Mouse (Mus musculus): ENCODE results near the gene Pcca. TPM values are rescaled to one million over a fixed set of nuclear protein-coding genes. Genes with fewer than 3 reads are reported as not detected.

Gene Pcca
- polyA plus RNA-seq, 1 experiment from 2014 or later, result 26.4 TPM

DNA sequence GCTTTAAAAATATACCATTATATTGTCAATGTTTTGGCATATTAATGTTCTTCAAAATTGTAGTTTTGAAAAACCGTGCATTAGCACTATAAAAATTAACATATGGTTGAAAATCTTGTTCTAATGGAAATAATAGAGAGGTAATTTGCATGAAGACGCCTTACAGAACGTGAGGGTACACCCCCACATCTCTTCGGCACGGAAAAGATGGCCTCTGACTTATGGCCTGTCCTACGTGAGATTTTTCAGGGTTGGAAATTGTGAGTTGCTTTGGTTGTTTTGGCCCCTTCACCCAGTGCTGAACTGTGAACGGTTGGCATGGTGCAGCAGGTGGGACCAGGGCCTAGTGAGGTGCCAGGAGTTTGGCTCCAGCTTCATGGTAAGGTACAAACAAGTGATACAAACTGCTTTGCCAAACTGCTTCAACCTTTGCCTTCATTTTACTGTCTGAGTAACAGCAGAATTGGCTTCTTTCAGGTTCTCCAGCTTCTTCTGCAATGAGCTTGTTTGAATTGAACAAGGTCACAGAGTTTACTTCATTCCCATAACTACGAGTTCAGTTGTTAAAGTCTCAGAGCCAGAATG is 185.5 kb downstream of the Pcca start:
- WGBS, result 84% methylated on average over 8 of the region's 8 CpGs

DNA sequence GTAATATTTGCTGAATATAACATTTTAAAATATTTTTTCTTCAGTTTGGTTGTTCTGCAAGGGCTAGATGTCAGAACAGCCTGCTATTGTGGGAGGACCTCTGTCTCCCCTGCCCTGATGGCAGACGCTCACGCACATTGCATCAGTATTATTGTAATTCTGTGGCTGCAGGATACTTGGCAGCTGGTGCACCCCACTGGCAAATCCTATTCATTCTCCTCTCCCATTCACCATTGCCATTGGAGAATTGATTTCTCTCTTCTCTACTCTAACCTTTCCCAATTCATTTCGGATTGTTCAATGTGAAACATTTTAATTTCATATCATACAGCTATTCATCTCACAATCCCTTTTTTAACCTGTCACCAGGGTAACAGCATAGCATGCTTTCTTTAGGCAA is 186.9 kb downstream of the Pcca start:
- Histone ChIP-seq H3K27ac (no peak overlapping the region), H3K4me2 (no peak overlapping the region), H3K4me1 (replicated peaks) (no peaks in the 10 kb centered on the region), H3K36me3 (no peaks in the 10 kb centered on the region), H3K9me3 (replicated peaks) (no peaks in the 10 kb centered on the region), H3K27me3 (no peaks in the 10 kb centered on the region), H3K9ac (no peak overlapping the region), H3K4me3 (no peak overlapping the region)
- WGBS, result 58% methylated on average over 3 of the region's 3 CpGs
- ATAC-seq (replicated peaks; ENCODE audit: insufficient number of reproducible peaks, insufficient read depth, low FRiP score, low read depth), result no peak

More for the DNA sequence above, 185.5 kb downstream of the Pcca start:
- Histone ChIP-seq H3K4me1 (replicated peaks) (no peaks in the 10 kb centered on the region), H3K9me3 (replicated peaks) (no peaks in the 10 kb centered on the region), H3K4me3 (no peak overlapping the region), H3K9ac (no peak overlapping the region), H3K36me3 (no peaks in the 10 kb centered on the region), H3K27me3 (no peaks in the 10 kb centered on the region), H3K4me2 (no peak overlapping the region), H3K27ac (no peak overlapping the region)
- ATAC-seq (replicated peaks; ENCODE audit: insufficient number of reproducible peaks, insufficient read depth, low FRiP score, low read depth), result no peak

DNA sequence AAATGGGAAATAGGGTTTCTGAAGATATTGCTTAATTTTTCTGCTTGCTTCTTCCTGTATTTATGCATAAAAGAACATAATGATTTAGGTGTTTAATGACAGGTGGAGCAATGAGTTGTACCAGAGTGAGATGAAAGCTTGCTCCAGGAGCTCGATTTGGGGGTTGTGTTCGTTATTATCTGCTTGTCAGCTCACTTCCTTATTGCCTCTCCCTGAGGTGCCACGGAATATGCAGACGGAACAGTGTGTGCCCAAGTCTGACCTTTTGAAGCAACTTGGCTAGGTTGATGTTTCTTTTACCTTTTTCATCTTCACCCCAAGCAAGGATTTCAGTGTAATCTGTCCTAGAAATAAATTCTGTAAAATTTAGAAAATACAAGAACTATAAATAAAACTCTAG is 187.6 kb downstream of the Pcca start:
- 37% methylated on average over 4 of the region's 4 CpGs for WGBS
- Histone ChIP-seq H3K27me3 (no peaks in the 10 kb centered on the region), H3K9me3 (replicated peaks) (no peaks in the 10 kb centered on the region), H3K4me1 (replicated peaks) (no peaks in the 10 kb centered on the region), H3K4me3 (no peak overlapping the region), H3K27ac (no peak overlapping the region), H3K4me2 (no peak overlapping the region), H3K36me3 (no peaks in the 10 kb centered on the region), H3K9ac (no peak overlapping the region)
- no peak for ATAC-seq (replicated peaks; ENCODE audit: insufficient number of reproducible peaks, insufficient read depth, low FRiP score, low read depth)

DNA sequence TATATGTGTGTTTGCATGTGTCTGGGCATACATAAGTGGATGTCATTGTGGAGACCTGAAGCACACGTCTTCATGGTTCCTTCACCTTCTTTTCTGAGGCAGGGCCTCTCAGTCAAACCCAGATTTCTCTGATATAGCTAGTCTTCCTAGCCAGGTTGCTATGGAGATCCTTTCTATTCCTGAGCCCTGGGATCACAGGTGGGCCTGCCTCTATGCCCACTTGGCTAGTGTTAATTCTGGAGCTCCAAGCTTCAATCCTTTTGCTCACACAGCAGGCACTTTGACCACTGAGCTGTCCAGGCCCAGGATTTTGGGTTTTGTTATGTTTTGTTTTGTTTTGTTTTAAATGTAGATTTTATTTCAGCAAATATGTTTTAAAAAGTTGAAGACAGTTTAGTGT is 192.3 kb downstream of the Pcca start:
- Histone ChIP-seq H3K4me2 (no peak overlapping the region), H3K36me3 (no peaks in the 10 kb centered on the region), H3K9me3 (replicated peaks) (no peaks in the 10 kb centered on the region), H3K4me3 (no peak overlapping the region), H3K27ac (no peak overlapping the region), H3K4me1 (replicated peaks) (no peaks in the 10 kb centered on the region), H3K27me3 (no peaks in the 10 kb centered on the region), H3K9ac (no peak overlapping the region)
- WGBS, result 80% methylated on average over 1 of the region's 1 CpGs
- ATAC-seq (replicated peaks; ENCODE audit: insufficient number of reproducible peaks, insufficient read depth, low FRiP score, low read depth), result no peak

DNA sequence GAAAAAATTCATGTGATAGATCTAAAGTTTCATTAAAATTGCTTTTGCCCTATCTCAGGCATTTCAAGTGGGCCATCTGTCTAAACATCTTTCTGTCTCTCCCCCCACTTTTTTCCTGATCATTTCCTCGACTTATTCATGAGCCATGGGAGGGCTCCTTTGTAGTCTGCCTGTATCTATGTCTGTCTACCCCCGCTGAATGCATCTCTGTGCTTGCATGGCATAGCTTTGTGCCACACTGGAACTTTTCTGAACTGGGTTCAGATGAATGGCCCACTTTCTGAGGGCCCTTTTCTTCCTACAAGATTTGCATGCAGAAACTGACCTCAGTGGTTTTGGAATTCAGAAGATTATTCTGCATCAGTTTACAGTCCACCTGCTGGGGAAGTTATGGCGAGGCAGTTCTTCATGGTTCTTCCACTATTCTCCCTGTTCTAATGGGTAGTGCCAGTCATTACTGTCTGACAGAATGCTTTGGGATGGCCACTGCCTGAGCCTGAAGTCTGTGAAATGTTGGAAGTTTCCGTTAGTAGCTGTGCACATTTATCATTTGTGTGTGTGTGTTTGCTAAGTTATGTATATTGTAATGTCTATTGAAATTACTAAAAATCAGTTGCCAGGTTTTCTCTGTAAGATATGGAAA is 195.4 kb downstream of the Pcca start:
- no peak overlapping the region for H3K4me3 ChIP-seq
- H3K36me3 ChIP-seq, result no peaks in the 10 kb centered on the region
- no peak overlapping the region for H3K9ac ChIP-seq
- no peaks in the 10 kb centered on the region for H3K4me1 ChIP-seq (replicated peaks)
- no peaks in the 10 kb centered on the region for H3K27me3 ChIP-seq
- H3K9me3 ChIP-seq (replicated peaks), result no peaks in the 10 kb centered on the region
- H3K27ac ChIP-seq, result no peak overlapping the region
- no peak overlapping the region for H3K4me2 ChIP-seq
- WGBS, result 76% methylated on average over 4 of the region's 4 CpGs
- ATAC-seq (replicated peaks; ENCODE audit: insufficient number of reproducible peaks, insufficient read depth, low FRiP score, low read depth), result no peak

DNA sequence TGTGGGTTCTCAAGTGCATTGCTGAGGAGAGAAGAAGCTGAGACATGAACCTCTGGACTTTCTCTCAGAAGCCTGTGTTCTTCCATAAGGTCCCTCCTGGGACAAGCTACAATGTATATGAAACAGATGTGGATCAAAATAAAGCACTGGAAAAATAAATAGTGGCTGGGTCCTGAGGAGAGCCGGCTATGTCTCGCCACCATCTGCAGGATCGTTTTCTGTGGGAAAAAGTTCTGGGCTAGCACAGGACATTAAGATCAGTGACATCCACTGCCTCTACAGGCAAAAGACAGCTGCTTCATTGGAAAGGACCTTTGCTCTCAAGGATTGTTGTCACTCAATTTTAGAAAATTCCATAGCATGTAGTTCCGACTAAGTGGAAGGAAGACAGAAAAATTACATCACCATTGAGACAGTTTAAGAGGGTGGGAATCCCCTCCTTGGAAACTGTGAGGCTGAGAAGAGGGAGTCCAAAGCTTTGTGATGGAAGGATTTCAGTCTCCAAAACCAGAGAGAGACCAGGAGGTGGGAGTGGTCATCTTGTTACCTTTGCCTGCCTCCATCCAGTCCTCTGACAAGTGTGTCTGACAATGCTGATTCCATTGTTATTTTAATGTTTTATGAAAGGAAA is 196.9 kb downstream of the Pcca start:
- 68% methylated on average over 4 of the region's 4 CpGs for WGBS
- H3K9me3 ChIP-seq (replicated peaks), result no peaks in the 10 kb centered on the region
- H3K36me3 ChIP-seq, result no peaks in the 10 kb centered on the region
- no peak overlapping the region for H3K27ac ChIP-seq
- no peaks in the 10 kb centered on the region for H3K27me3 ChIP-seq
- H3K4me1 ChIP-seq (replicated peaks), result no peaks in the 10 kb centered on the region
- no peak overlapping the region for H3K9ac ChIP-seq
- H3K4me3 ChIP-seq, result no peak overlapping the region
- H3K4me2 ChIP-seq, result no peak overlapping the region
- no peak for ATAC-seq (replicated peaks; ENCODE audit: insufficient number of reproducible peaks, insufficient read depth, low FRiP score, low read depth)

DNA sequence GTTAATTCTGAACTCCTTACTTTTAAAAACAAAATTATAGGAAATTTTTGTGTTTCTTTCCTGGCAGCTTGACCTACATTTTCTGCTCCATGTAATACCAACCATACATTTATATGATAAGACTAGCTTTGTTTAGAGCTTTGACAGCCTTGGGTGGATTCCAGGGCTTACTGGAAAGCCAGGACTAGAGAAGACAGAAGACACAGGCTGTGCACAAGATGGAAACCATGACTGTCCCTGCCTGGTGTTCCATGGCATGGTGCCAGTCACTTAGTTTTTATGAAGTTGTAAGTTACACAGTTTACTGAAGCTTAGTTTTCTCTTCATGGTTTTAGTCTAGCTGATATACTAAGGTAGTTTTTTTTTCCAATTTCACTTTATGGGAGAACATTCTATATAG is 202.7 kb downstream of the Pcca start:
- Histone ChIP-seq H3K9ac (no peak overlapping the region), H3K4me3 (no peak overlapping the region), H3K36me3 (no peaks in the 10 kb centered on the region), H3K27ac (no peak overlapping the region), H3K27me3 (no peaks in the 10 kb centered on the region), H3K9me3 (replicated peaks) (no peaks in the 10 kb centered on the region), H3K4me1 (replicated peaks) (no peaks in the 10 kb centered on the region), H3K4me2 (no peak overlapping the region)
- ATAC-seq (replicated peaks; ENCODE audit: insufficient number of reproducible peaks, insufficient read depth, low FRiP score, low read depth), result no peak

DNA sequence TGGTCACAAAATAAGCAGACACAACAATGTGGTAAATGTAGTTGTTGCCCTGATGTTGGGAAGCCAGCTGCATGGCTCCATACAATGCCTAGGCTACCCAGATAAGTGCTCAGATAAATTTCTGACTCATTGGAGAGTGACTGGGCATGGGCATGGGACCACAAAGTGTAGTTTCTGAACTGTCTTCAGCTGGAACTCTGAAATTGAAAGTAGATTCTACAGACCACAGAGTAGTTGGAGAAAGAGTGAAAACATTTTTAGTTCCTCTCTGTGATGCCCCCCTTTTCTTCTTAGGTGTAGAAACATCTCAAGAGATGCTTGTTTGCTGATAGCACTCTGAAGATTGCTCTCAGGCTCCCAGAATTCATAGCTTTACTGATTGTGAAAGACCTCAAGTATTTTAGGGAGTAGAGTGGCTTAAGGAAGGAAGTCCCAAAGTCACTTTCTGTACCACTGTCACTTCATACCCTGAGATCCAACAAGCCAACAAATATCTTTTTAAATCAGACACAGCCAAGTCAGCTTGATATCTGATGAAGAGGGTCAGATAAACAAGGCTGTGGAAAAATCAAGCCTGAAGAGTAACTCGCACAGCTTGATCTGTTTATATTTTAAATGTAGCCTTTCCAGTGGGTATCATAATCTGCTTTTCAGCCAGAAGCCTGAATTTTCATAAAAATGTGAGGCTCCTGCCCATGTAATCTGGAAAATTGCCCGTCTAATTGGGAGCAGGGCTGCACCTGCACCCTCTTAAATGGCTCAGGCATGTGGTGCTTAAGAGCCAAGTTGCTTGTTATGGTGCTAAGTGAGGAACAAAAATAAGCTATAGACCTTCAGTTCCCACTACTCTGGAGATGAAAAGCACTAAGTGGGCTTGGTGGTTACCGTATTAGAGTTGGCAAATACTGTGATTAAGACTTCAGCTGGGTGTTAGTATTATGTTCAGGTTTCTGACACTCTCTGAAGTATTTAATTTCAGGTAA is 214.0 kb downstream of the Pcca start:
- Histone ChIP-seq H3K4me1 (replicated peaks) (no peaks in the 10 kb centered on the region), H3K27me3 (no peaks in the 10 kb centered on the region), H3K9me3 (replicated peaks) (no peaks in the 10 kb centered on the region), H3K27ac (no peak overlapping the region), H3K4me3 (no peak overlapping the region), H3K36me3 (no peaks in the 10 kb centered on the region), H3K9ac (no peak overlapping the region), H3K4me2 (no peak overlapping the region)
- whole genome bisulfite sequencing, result 64% methylated on average over 3 of the region's 3 CpGs
- ATAC-seq (replicated peaks; ENCODE audit: insufficient number of reproducible peaks, insufficient read depth, low FRiP score, low read depth), result no peak

DNA sequence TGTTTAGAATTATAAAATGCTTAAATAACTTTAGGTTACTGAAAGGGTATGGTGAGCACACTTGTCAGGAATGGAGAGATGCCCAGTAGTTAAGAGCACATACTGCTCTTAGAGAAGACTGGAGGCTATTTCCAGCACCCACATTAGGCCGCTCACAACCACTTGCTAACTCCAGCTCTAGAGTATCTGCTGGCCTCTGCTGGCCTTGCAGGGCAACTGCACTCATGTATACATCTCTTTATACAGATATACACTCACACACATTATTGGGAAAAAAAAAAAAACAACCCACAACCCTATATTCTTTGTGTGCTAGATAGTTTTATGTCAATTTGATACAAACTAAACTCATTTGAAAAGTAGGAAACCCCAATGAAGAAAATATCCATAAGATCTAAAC is 217.4 kb downstream of the Pcca start:
- no peaks in the 10 kb centered on the region for H3K27me3 ChIP-seq
- 89% methylated on average over 1 of the region's 1 CpGs for WGBS
- H3K4me2 ChIP-seq, result no peak overlapping the region
- no peaks in the 10 kb centered on the region for H3K36me3 ChIP-seq
- H3K27ac ChIP-seq, result no peak overlapping the region
- H3K4me3 ChIP-seq, result no peak overlapping the region
- no peaks in the 10 kb centered on the region for H3K4me1 ChIP-seq (replicated peaks)
- no peak overlapping the region for H3K9ac ChIP-seq
- no peaks in the 10 kb centered on the region for H3K9me3 ChIP-seq (replicated peaks)
- no peak for ATAC-seq (replicated peaks; ENCODE audit: insufficient number of reproducible peaks, insufficient read depth, low FRiP score, low read depth)

DNA sequence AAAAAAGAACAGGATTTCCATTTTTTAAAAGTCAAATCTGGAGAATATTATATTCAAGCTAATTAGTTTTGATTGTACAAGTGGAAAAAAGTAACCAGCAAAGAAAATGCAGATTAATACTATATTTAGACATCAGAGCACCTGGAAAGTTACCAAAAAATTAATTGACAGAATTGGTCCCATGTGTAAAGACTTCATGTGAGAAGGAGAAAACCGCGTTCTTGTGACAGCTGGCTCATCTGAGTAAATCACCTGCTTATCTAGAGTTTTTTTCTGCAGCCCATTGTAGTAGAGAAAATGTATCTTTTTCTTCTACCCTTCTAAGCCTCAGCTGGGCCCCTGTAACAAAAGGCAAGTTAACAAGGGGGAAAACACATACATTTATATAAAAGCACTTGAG is 219.2 kb downstream of the Pcca start:
- 76% methylated on average over 2 of the region's 2 CpGs for WGBS
- Histone ChIP-seq H3K27ac (no peak overlapping the region), H3K27me3 (no peaks in the 10 kb centered on the region), H3K4me2 (no peak overlapping the region), H3K4me3 (no peak overlapping the region), H3K4me1 (replicated peaks) (no peaks in the 10 kb centered on the region), H3K9ac (no peak overlapping the region), H3K36me3 (no peaks in the 10 kb centered on the region), H3K9me3 (replicated peaks) (no peaks in the 10 kb centered on the region)
- ATAC-seq (replicated peaks; ENCODE audit: insufficient number of reproducible peaks, insufficient read depth, low FRiP score, low read depth), result no peak

DNA sequence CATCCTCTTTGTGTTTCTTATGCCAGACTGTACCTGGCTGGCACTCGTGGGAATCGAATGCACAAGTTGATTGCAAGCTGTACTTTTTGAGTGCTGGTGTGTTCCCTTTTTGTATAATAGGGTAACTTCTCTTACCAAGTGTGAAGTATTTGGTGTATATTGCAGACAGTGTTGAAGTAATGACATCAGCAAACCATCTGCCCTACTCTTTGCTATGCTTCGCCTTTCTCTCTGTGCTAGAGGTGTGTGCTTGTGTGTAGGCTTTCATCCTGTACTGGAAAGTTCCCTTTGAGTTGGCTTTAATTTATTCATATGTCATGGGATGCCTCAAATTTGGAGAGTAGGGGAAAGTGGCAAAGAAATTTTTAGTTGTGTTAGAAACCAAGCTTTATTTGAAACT is 220.2 kb downstream of the Pcca start:
- Histone ChIP-seq H3K4me1 (replicated peaks) (no peaks in the 10 kb centered on the region), H3K4me3 (no peak overlapping the region), H3K9me3 (replicated peaks) (no peaks in the 10 kb centered on the region), H3K27ac (no peak overlapping the region), H3K9ac (no peak overlapping the region), H3K27me3 (no peaks in the 10 kb centered on the region), H3K36me3 (no peaks in the 10 kb centered on the region), H3K4me2 (no peak overlapping the region)
- ATAC-seq (replicated peaks; ENCODE audit: insufficient number of reproducible peaks, insufficient read depth, low FRiP score, low read depth), result no peak
- WGBS, result 85% methylated on average over 3 of the region's 3 CpGs

Measured in heart, embryonic 15.5 days (tissue).